Mouse (Mus musculus): Measurements from ENCODE around the gene Rhobtb1. TPM values are rescaled to one million over a fixed set of nuclear protein-coding genes. Genes with fewer than 3 reads are reported as not detected.

Gene Rhobtb1
- polyA plus RNA-seq (2021): 6.2 TPM

GRCm38 (mm10) chr10:69151045-69151444 is at the start of gene Rhobtb1:
Gene Rhobtb1 (plus strand): TSS chr10:69151434.
- ChIA-PET POLR2A (no interaction called here), CTCF (no interaction called here)
- DNase-seq (ENCODE audit: low read depth, low spot score) (no peak), ATAC-seq (no peak)
- TF ChIP-seq CTCF (IDR thresholded peaks at IDR 0.05): no peak
- in situ Hi-C loops (cut with MboI; ENCODE audit: low pct_unique_long_range_greater_than_20kb): no loop called here
- no peaks in the 10 kb centered on the region for H3K27me3 ChIP-seq

GRCm38 (mm10) chr10:69101988-69102387 is 49.2 kb upstream of the Rhobtb1 start:
- DNase-seq (ENCODE audit: low read depth, low spot score) (no peak), ATAC-seq (no peak)
- no peaks in the 10 kb centered on the region for H3K27me3 ChIP-seq
- CTCF ChIA-PET: interaction anchor here (0.7 kb wide), 1 partner anchor 10 kb away, joined by 3 read pairs; no protein-coding TSS in a partner anchor
- peak; percentile 51 for TF ChIP-seq CTCF (IDR thresholded peaks at IDR 0.05)
- POLR2A ChIA-PET: no interaction called here
- in situ Hi-C loops (cut with MboI; ENCODE audit: low pct_unique_long_range_greater_than_20kb): no loop called here

- in situ Hi-C loops (cut with MboI; ENCODE audit: low pct_unique_long_range_greater_than_20kb): no loop called here
- CTCF ChIA-PET: interaction anchor here (1.4 kb wide), 1 partner anchor 92 kb away, joined by 3 read pairs; no protein-coding TSS in a partner anchor
- H3K27me3 ChIP-seq: no peaks in the 10 kb centered on the region
- ATAC-seq (no peak), DNase-seq (ENCODE audit: low read depth, low spot score) (no peak)
- POLR2A ChIA-PET: no interaction called here
- TF ChIP-seq CTCF (IDR thresholded peaks at IDR 0.05): no peak
These were observed 46.9 kb upstream of the Rhobtb1 start for GRCm38 (mm10) chr10:69104143-69104882.

- H3K27me3 ChIP-seq: no peaks in the 10 kb centered on the region
- TF ChIP-seq CTCF (IDR thresholded peaks at IDR 0.05): no peak
- DNase-seq (ENCODE audit: low read depth, low spot score): no peak
- in situ Hi-C loops (cut with MboI; ENCODE audit: low pct_unique_long_range_greater_than_20kb): no loop called here
- ChIA-PET CTCF (interaction anchor here (1.3 kb wide), 1 partner anchor 21 kb away, joined by 3 read pairs; no protein-coding TSS in a partner anchor), POLR2A (no interaction called here)
- no peak for ATAC-seq
These were observed 46.4 kb upstream of the Rhobtb1 start for GRCm38 (mm10) chr10:69104883-69105225.

GRCm38 (mm10) chr10:69106796-69107195 is 44.4 kb upstream of the Rhobtb1 start:
- in situ Hi-C loops (cut with MboI; ENCODE audit: low pct_unique_long_range_greater_than_20kb): no loop called here
- TF ChIP-seq CTCF (IDR thresholded peaks at IDR 0.05): no peak
- CTCF ChIA-PET: interaction anchor here (1.1 kb wide), 1 partner anchor 92 kb away, joined by 4 read pairs; no protein-coding TSS in a partner anchor

GRCm38 (mm10) chr10:69107253-69107652 is 44.0 kb upstream of the Rhobtb1 start:
- no peak for TF ChIP-seq CTCF (IDR thresholded peaks at IDR 0.05)
- ATAC-seq: no peak
- DNase-seq (ENCODE audit: low read depth, low spot score): no peak
- CTCF ChIA-PET: interaction anchor here (1.1 kb wide), 1 partner anchor 93 kb away, joined by 4 read pairs; no protein-coding TSS in a partner anchor
- H3K27me3 ChIP-seq: no peaks in the 10 kb centered on the region
- in situ Hi-C loops (cut with MboI; ENCODE audit: low pct_unique_long_range_greater_than_20kb): no loop called here
- POLR2A ChIA-PET: no interaction called here

More at GRCm38 (mm10) chr10:69106796-69107195, 44.4 kb upstream of the Rhobtb1 start:
- POLR2A ChIA-PET: no interaction called here
- DNase-seq (ENCODE audit: low read depth, low spot score) (no peak), ATAC-seq (no peak)
- no peaks in the 10 kb centered on the region for H3K27me3 ChIP-seq

- CTCF ChIA-PET: no interaction called here
- DNase-seq (ENCODE audit: low read depth, low spot score): no peak
- TF ChIP-seq CTCF (IDR thresholded peaks at IDR 0.05): peak; percentile 61
- in situ Hi-C loops (cut with MboI; ENCODE audit: low pct_unique_long_range_greater_than_20kb): no loop called here
- no peak for ATAC-seq
- no peaks in the 10 kb centered on the region for H3K27me3 ChIP-seq
- POLR2A ChIA-PET: no interaction called here
These were observed 36.9 kb upstream of the Rhobtb1 start for GRCm38 (mm10) chr10:69114384-69114783.

- in situ Hi-C loops (cut with MboI; ENCODE audit: low pct_unique_long_range_greater_than_20kb): no loop called here
- DNase-seq (ENCODE audit: low read depth, low spot score): no peak
- no peak for ATAC-seq
- ChIA-PET CTCF (interaction anchor here (0.6 kb wide), 1 partner anchor 29 kb away, joined by 3 read pairs; no protein-coding TSS in a partner anchor), POLR2A (no interaction called here)
- no peak for TF ChIP-seq CTCF (IDR thresholded peaks at IDR 0.05)
- no peaks in the 10 kb centered on the region for H3K27me3 ChIP-seq
These were observed 33.2 kb upstream of the Rhobtb1 start for GRCm38 (mm10) chr10:69117996-69118395.

GRCm38 (mm10) chr10:69118893-69119292 is 32.3 kb upstream of the Rhobtb1 start:
- TF ChIP-seq CTCF (IDR thresholded peaks at IDR 0.05): no peak
- ATAC-seq (no peak), DNase-seq (ENCODE audit: low read depth, low spot score) (no peak)
- H3K27me3 ChIP-seq: no peaks in the 10 kb centered on the region
- ChIA-PET CTCF (no interaction called here), POLR2A (no interaction called here)
- in situ Hi-C loops (cut with MboI; ENCODE audit: low pct_unique_long_range_greater_than_20kb): no loop called here

- ATAC-seq (no peak), DNase-seq (ENCODE audit: low read depth, low spot score) (no peak)
- ChIA-PET POLR2A (no interaction called here), CTCF (no interaction called here)
- TF ChIP-seq CTCF (IDR thresholded peaks at IDR 0.05): no peak
- in situ Hi-C loops (cut with MboI; ENCODE audit: low pct_unique_long_range_greater_than_20kb): no loop called here
- H3K27me3 ChIP-seq: no peaks in the 10 kb centered on the region
These were observed 31.8 kb upstream of the Rhobtb1 start for GRCm38 (mm10) chr10:69119456-69119855.

- ChIA-PET CTCF (interaction anchor here (1.2 kb wide), 2 partner anchors 10 to 21 kb away, joined by 3 read pairs; no protein-coding TSS in a partner anchor), POLR2A (no interaction called here)
- no peaks in the 10 kb centered on the region for H3K27me3 ChIP-seq
- in situ Hi-C loops (cut with MboI; ENCODE audit: low pct_unique_long_range_greater_than_20kb): no loop called here
- TF ChIP-seq CTCF (IDR thresholded peaks at IDR 0.05): no peak
- DNase-seq (ENCODE audit: low read depth, low spot score) (no peak), ATAC-seq (no peak)
These were observed 24.7 kb upstream of the Rhobtb1 start for GRCm38 (mm10) chr10:69126546-69126945.
